Mouse (Mus musculus) limb, embryonic 14.5 days (tissue): Measurements from ENCODE around the gene Anxa2. TPM values are rescaled to one million over a fixed set of nuclear protein-coding genes. Genes with fewer than 3 reads are reported as not detected.

ENCODE experiments used
- ATAC-seq: fragments of 200-750 bp; cut with Nextera tagmentation; 2 replicates; pipeline ENCODE4 v1.8.0; 2017; ENCODE audit warnings: low read depth, moderate number of reproducible peaks, moderate TSS enrichment; ENCODE audit not compliant: low FRiP score
- DNase-seq: peaks from one replicate; pipeline ENCODE4 v3.0.0-alpha.2; 2015; ENCODE audit warnings: low spot score
- H3K27ac ChIP-seq: fragments of 300-500 bp; sonication (generic); replicated peaks from 2 replicates; pipeline ENCODE4 v1.5.1; 2014; ENCODE audit warnings: low read depth, mild to moderate bottlenecking, low read length, moderate library complexity, mixed read lengths
- H3K27me3 ChIP-seq: fragments of 300-500 bp; sonication (generic); 2 replicates; pipeline ENCODE4 v1.6.1; 2014; ENCODE audit warnings: low read length, mixed read lengths; ENCODE audit not compliant: control insufficient read depth, insufficient read depth
- H3K36me3 ChIP-seq: fragments of 300-500 bp; sonication (generic); 2 replicates; pipeline ENCODE4 v1.6.1; 2014; ENCODE audit warnings: mild to moderate bottlenecking, low read length, moderate library complexity, mixed read lengths; ENCODE audit not compliant: control insufficient read depth, insufficient read depth
- H3K4me1 ChIP-seq: fragments of 300-500 bp; sonication (generic); 2 replicates; pipeline ENCODE4 v1.6.1; 2014; ENCODE audit warnings: antibody characterized with exemption, low read length, mixed read lengths; ENCODE audit not compliant: control insufficient read depth, insufficient read depth
- H3K4me2 ChIP-seq: fragments of 300-500 bp; sonication (generic); replicated peaks from 2 replicates; pipeline ENCODE4 v1.6.1; 2014; ENCODE audit warnings: low read depth, mild to moderate bottlenecking, low read length, moderate library complexity; ENCODE audit not compliant: severe bottlenecking
- H3K4me3 ChIP-seq: fragments of 300-500 bp; sonication (generic); replicated peaks from 2 replicates; pipeline ENCODE4 v1.5.1; 2014; ENCODE audit warnings: low read length
- H3K9ac ChIP-seq: fragments of 300-500 bp; sonication (generic); 2 replicates; pipeline ENCODE4 v1.6.1; 2014; ENCODE audit warnings: mild to moderate bottlenecking, low read depth, low read length, moderate library complexity; ENCODE audit not compliant: severe bottlenecking
- H3K9me3 ChIP-seq: fragments of 300-500 bp; sonication (generic); 2 replicates; pipeline ENCODE4 v1.6.1; 2016; ENCODE audit warnings: low read length; ENCODE audit not compliant: control insufficient read depth
- POLR2A ChIP-seq: fragments of 200-500 bp; IDR thresholded peaks from 2 replicates; pipeline ENCODE4 v1.8.0; 2012; ENCODE audit warnings: inconsistent platforms, mild to moderate bottlenecking, moderate library complexity, borderline replicate concordance; ENCODE audit not compliant: insufficient read depth, insufficient read length; ENCODE audit errors: extremely low read depth
- WGBS: fragments of 180-500 bp; shearing (Covaris S2); extraction: QIAGEN DNeasy Blood & Tissue Kit; methylation state at CpG from one replicate; pipeline ENCODE4 v1.1.7; 2014; 5-methylcytosine and 5-hydroxymethylcytosine counted together
- polyA plus RNA-seq, 2 experiments: library from polyadenylated mRNA; depleted of rRNA in 1 of 2; stranded (reverse) in 1 of 2; unstranded in 1 of 2; fragments of >200 nt; fragmentation: Nextera tagmentation in 1 of 2; extraction: Ambion mirVana in 1 of 2; gene quantifications; 2 replicates each; pipeline versions ENCODE4 v1.2.1 to v1.2.3; 2012 to 2014

Anxa2 gene
- polyA plus RNA-seq, 2 experiments, result 760 to 1,417 TPM

GRCm38 (mm10) chr9:69502504-69502903 lies 49.1 kb downstream of the Anxa2 start:
- 23% methylated on average over 6 of the region's 6 CpGs for WGBS
- H3K9ac ChIP-seq, result no peak overlapping the region
- H3K4me2 ChIP-seq, result no peak overlapping the region
- H3K4me1 ChIP-seq, result no peaks in the 10 kb centered on the region
- TF ChIP-seq POLR2A, result no peak
- H3K9me3 ChIP-seq, result no peaks in the 10 kb centered on the region
- ATAC-seq (no peak), DNase-seq (peak; percentile 77)
- no peak overlapping the region for H3K4me3 ChIP-seq
- no peaks in the 10 kb centered on the region for H3K36me3 ChIP-seq
- 0 out of 2 replicates have a peak, but pooled peaks cover 4% of the 10 kb centered on the region for H3K27me3 ChIP-seq
- no peak overlapping the region for H3K27ac ChIP-seq

DNA sequence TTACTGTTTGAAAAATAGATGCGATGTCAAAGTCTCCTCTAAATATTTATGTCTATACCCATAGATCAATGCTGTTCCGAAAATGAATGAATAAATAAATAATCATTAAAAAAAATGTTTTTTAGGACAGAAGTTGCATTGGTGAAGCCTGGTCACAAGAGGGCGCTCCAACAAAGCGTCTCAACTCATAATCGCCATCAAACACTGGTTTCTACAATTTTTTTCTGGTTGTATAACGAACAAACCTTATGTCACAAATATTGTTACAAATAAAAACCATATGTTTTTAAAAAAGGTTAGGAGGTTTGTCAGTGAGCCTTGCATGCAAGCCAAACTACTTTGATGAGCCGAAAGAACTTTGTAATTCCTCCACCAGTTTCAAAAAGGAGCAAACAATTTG lies 52.2 kb downstream of the Anxa2 start:
- H3K27ac ChIP-seq, result no peak overlapping the region
- 0 out of 2 replicates have a peak, but pooled peaks cover 4% of the 10 kb centered on the region for H3K27me3 ChIP-seq
- DNase-seq, result peak; percentile 69
- WGBS, result 5% methylated on average over 7 of the region's 7 CpGs
- no peak for TF ChIP-seq POLR2A
- no peaks in the 10 kb centered on the region for H3K4me1 ChIP-seq
- H3K9ac ChIP-seq, result no peak overlapping the region
- no peak for ATAC-seq
- no peak overlapping the region for H3K4me3 ChIP-seq
- peak overlapping the region; percentile 14; the same call in 1 of the 2 replicates for H3K4me2 ChIP-seq
- H3K36me3 ChIP-seq, result no peaks in the 10 kb centered on the region
- H3K9me3 ChIP-seq, result no peaks in the 10 kb centered on the region

DNA sequence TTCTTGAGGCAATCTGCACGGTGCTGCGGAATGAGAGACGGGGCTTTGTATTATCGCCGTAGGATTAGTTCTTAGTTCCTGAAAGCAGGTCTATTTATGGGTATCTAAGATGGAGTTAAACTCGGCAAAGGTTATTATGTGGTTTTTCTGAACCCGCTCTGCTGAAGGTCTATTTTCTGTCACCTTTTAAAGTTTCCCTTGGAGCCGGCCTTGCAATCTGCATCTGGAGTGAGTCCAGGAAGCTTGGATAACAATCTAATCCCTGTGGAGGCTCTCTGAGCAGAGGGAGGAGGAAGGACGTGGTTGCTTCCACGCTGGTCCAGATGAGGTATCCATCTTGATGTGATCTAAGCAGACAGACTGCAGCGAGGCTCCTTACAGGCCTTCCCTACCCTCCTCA lies 53.8 kb downstream of the Anxa2 start:
- Histone ChIP-seq H3K4me2 (peak overlapping the region; percentile 25), H3K27me3 (0 out of 2 replicates have a peak, but pooled peaks cover 4% of the 10 kb centered on the region), H3K4me3 (0 out of 2 replicates have a peak overlapping the region, but pooled peaks have one; percentile 1), H3K9ac (0 out of 2 replicates have a peak overlapping the region, but pooled peaks have one; percentile 5), H3K9me3 (no peaks in the 10 kb centered on the region), H3K27ac (no peak overlapping the region), H3K36me3 (no peaks in the 10 kb centered on the region), H3K4me1 (no peaks in the 10 kb centered on the region)
- no peak for TF ChIP-seq POLR2A
- 21% methylated on average over 11 of the region's 11 CpGs for WGBS
- DNase-seq (no peak), ATAC-seq (no peak)

DNA sequence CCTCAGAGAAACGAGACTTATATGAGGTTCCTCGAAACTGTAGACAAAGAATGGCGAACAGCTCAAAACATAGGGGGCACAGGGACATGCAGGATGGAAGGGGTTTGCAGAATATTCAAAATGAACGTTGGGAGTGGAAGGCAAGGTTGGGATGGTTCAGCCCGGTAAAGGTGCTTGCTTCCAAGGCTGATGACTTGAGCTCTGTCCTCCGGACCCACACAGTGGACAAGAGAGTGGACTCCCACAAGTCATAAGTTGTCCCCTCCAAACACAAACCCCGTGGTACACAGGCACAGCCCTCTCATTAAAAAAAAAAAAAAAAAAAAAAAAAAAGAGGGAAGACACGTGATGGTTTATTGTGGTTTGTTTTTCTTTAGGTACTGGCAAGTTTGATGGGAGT lies 54.6 kb downstream of the Anxa2 start:
- TF ChIP-seq POLR2A, result no peak
- H3K36me3 ChIP-seq, result no peaks in the 10 kb centered on the region
- H3K9ac ChIP-seq, result no peak overlapping the region
- no peak overlapping the region for H3K4me3 ChIP-seq
- no peak for DNase-seq
- WGBS, result 61% methylated on average over 8 of the region's 8 CpGs
- no peak for ATAC-seq
- no peaks in the 10 kb centered on the region for H3K9me3 ChIP-seq
- no peak overlapping the region for H3K27ac ChIP-seq
- H3K4me1 ChIP-seq, result no peaks in the 10 kb centered on the region
- H3K27me3 ChIP-seq, result 0 out of 2 replicates have a peak, but pooled peaks cover 4% of the 10 kb centered on the region
- H3K4me2 ChIP-seq, result no peak overlapping the region

DNA sequence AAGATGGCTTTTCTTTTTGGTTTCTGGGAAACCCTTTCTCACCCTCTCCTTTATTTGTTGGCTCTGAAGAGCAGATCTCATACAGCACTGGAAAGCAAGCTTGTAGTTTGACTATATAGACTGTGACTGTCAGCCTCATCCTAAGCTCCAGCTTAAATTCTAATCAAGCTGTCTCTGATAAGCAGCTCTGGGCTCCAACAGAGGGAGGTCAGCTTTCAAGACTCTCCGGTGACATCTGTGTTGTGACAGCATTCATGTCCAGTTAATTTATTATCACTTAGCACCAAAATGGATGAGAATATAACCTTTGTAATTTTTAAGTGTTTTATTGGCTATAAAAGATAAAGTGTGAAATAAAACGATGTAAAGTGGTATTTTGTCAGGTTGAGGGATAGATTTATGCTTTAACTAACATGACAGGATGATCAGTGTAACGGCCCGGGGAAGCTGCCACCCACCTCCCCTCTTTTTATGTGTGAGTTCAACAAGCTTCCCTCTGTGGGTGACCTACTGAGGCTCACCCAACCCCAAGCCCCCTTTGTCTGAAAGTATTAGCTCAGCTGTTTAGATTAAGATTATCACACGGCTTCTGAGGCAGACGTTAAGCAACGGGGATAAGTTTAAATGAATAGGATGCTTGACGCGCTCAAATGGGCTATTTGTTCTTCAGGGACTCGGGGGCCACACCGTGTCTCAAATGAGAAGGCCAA lies 58.6 kb downstream of the Anxa2 start:
- Histone ChIP-seq H3K4me1 (no peaks in the 10 kb centered on the region), H3K9ac (no peak overlapping the region), H3K36me3 (no peaks in the 10 kb centered on the region), H3K4me2 (no peak overlapping the region), H3K4me3 (no peak overlapping the region), H3K9me3 (no peaks in the 10 kb centered on the region), H3K27ac (no peak overlapping the region), H3K27me3 (no peaks in the 10 kb centered on the region)
- no peak for TF ChIP-seq POLR2A
- WGBS, result 52% methylated on average over 11 of the region's 11 CpGs
- ATAC-seq, result no peak
- DNase-seq, result no peak
